Mouse (Mus musculus) C2C12 (cell line): ENCODE data around the gene Tacc2. TPM values are rescaled to one million over a fixed set of nuclear protein-coding genes. Genes with fewer than 3 reads are reported as not detected.

ENCODE experiments used
- H3K27me3 ChIP-seq: one replicate; pipeline ENCODE4 v1.6.1; 2011; ENCODE audit not compliant: control insufficient read depth, insufficient read depth, insufficient read length
- H3K36me3 ChIP-seq: one replicate; pipeline ENCODE4 v1.6.1; 2011; ENCODE audit not compliant: control insufficient read depth, insufficient read depth
- H3K4me3 ChIP-seq: one replicate; pipeline ENCODE4 v1.5.1; 2011; ENCODE audit warnings: mild to moderate bottlenecking, control low read depth; ENCODE audit not compliant: poor library complexity, insufficient read depth, severe bottlenecking
- H3K79me2 ChIP-seq: one replicate; pipeline ENCODE4 v1.6.1; 2011; ENCODE audit not compliant: control insufficient read depth, insufficient read depth
- H3K79me3 ChIP-seq: one replicate; pipeline ENCODE4 v1.6.1; 2011; ENCODE audit warnings: low read depth, control low read depth
- H3ac ChIP-seq: one replicate; pipeline ENCODE3; 2011; ENCODE audit warnings: low read depth; ENCODE audit not compliant: control insufficient read depth, insufficient read length
- CEBPB ChIP-seq: IDR thresholded peaks from one replicate; pipeline ENCODE4 v1.6.1; 2011; ENCODE audit warnings: low read depth, mild to moderate bottlenecking, control low read depth, moderate library complexity
- CTCF ChIP-seq: IDR thresholded peaks from one replicate; pipeline ENCODE4 v1.5.1; 2011; ENCODE audit not compliant: control insufficient read depth, insufficient read depth, insufficient read length
- FOSL1 ChIP-seq: IDR thresholded peaks from one replicate; pipeline ENCODE4 v1.8.0; 2011; ENCODE audit warnings: mild to moderate bottlenecking, low read length; ENCODE audit not compliant: poor library complexity, insufficient read depth, severe bottlenecking
- MAX ChIP-seq: IDR thresholded peaks from one replicate; pipeline ENCODE4 v1.6.1; 2011; ENCODE audit warnings: mild to moderate bottlenecking, control low read depth
- MYOD1 ChIP-seq: IDR thresholded peaks from one replicate; pipeline ENCODE4 v1.6.1; 2011; ENCODE audit warnings: low read depth; ENCODE audit not compliant: control insufficient read depth, insufficient read length
- MYOG ChIP-seq: IDR thresholded peaks from one replicate; pipeline ENCODE4 v1.6.1; 2011; ENCODE audit not compliant: control insufficient read depth, insufficient read length; ENCODE audit errors: extremely low read depth
- USF1 ChIP-seq: IDR thresholded peaks from one replicate; pipeline ENCODE4 v1.6.1; 2011; ENCODE audit warnings: low read depth, mild to moderate bottlenecking, control low read depth, moderate library complexity
- polyA plus RNA-seq: library from polyadenylated mRNA; unstranded; fragments of >200 nt; fragmentation: generic; extraction: Trizol; gene quantifications from one replicate; pipeline ENCODE4 v1.2.1, GENCODE M21; 2012; ENCODE audit warnings: missing spikeins

The Tacc2 gene
- polyA plus RNA-seq, 1 experiment: 44.8 TPM

GRCm38 (mm10) chr7:130719931-130720598 is 142.8 kb downstream of the Tacc2 start:
- Histone ChIP-seq H3K27me3 (no peaks in the 10 kb centered on the region), H3K36me3 (peaks cover 15% of the 10 kb centered on the region), H3K4me3 (no peak overlapping the region), H3ac (no peak overlapping the region), H3K79me3 (peaks cover 1% of the 10 kb centered on the region), H3K79me2 (peaks cover 9% of the 10 kb centered on the region)
- TF ChIP-seq MYOD1 (no peak), FOSL1 (no peak), USF1 (no peak), CTCF (no peak), MYOG (no peak), MAX (no peak), CEBPB (no peak)

- no peak overlapping the region for H3ac ChIP-seq
- H3K36me3 ChIP-seq: peaks cover 15% of the 10 kb centered on the region
- TF ChIP-seq MYOD1 (no peak), CTCF (no peak), MYOG (no peak), USF1 (no peak), FOSL1 (no peak), MAX (no peak), CEBPB (no peak)
- H3K79me2 ChIP-seq: peaks cover 9% of the 10 kb centered on the region
- H3K27me3 ChIP-seq: no peaks in the 10 kb centered on the region
- peaks cover 1% of the 10 kb centered on the region for H3K79me3 ChIP-seq
- H3K4me3 ChIP-seq: no peak overlapping the region
Measured at GRCm38 (mm10) chr7:130720646-130721335, 143.6 kb downstream of the Tacc2 start.

GRCm38 (mm10) chr7:130726185-130726584 is 148.9 kb downstream of the Tacc2 start:
- H3ac ChIP-seq: no peak overlapping the region
- TF ChIP-seq MYOG (no peak), CEBPB (no peak), MYOD1 (no peak), CTCF (no peak), MAX (no peak), FOSL1 (no peak), USF1 (no peak)
- H3K27me3 ChIP-seq: no peaks in the 10 kb centered on the region
- peaks cover 8% of the 10 kb centered on the region for H3K79me2 ChIP-seq
- H3K36me3 ChIP-seq: peaks cover 15% of the 10 kb centered on the region
- no peak overlapping the region for H3K4me3 ChIP-seq
- H3K79me3 ChIP-seq: no peaks in the 10 kb centered on the region

GRCm38 (mm10) chr7:130726724-130727422 is 149.6 kb downstream of the Tacc2 start:
- Histone ChIP-seq H3K36me3 (peaks cover 15% of the 10 kb centered on the region), H3ac (no peak overlapping the region), H3K79me3 (no peaks in the 10 kb centered on the region), H3K4me3 (no peak overlapping the region), H3K79me2 (peaks cover 1% of the 10 kb centered on the region), H3K27me3 (no peaks in the 10 kb centered on the region)
- TF ChIP-seq USF1: no peak

- no peaks in the 10 kb centered on the region for H3K79me3 ChIP-seq
- no peak overlapping the region for H3K4me3 ChIP-seq
- no peaks in the 10 kb centered on the region for H3K79me2 ChIP-seq
- no peak overlapping the region for H3ac ChIP-seq
- peaks cover 15% of the 10 kb centered on the region for H3K36me3 ChIP-seq
- H3K27me3 ChIP-seq: no peaks in the 10 kb centered on the region
- TF ChIP-seq MYOG (no peak), MYOD1 (no peak), CEBPB (no peak), FOSL1 (no peak), MAX (no peak), USF1 (no peak), CTCF (no peak)
Measured at GRCm38 (mm10) chr7:130727560-130727959, 150.3 kb downstream of the Tacc2 start.

- Histone ChIP-seq H3K36me3 (peaks cover 38% of the 10 kb centered on the region), H3ac (no peak overlapping the region), H3K27me3 (no peaks in the 10 kb centered on the region), H3K4me3 (no peak overlapping the region), H3K79me3 (no peaks in the 10 kb centered on the region), H3K79me2 (no peaks in the 10 kb centered on the region)
- TF ChIP-seq FOSL1: no peak
- TF ChIP-seq MYOD1: no peak
- TF ChIP-seq CEBPB: no peak
- TF ChIP-seq MAX: no peak
- TF ChIP-seq CTCF: no peak
- no peak for TF ChIP-seq MYOG
- TF ChIP-seq USF1: no peak
Measured at GRCm38 (mm10) chr7:130731792-130732191, 154.6 kb downstream of the Tacc2 start.
